Mouse (Mus musculus): ENCODE measurements around the gene Ifitm2. TPM values are rescaled to one million over a fixed set of nuclear protein-coding genes. Genes with fewer than 3 reads are reported as not detected.

Ifitm2 gene
- polyA plus RNA-seq, 1 experiment from 2014 or later: 571 TPM

GRCm38 (mm10) chr7:140959181-140959901 is 3.6 kb upstream of the Ifitm2 start:
- no peak overlapping the region for H3K4me2 ChIP-seq (ENCODE audit: low read depth, low read length)
- ATAC-seq (replicated peaks; ENCODE audit: extremely low read depth, insufficient read depth, low FRiP score): no peak
- no peak overlapping the region for H3K4me3 ChIP-seq (ENCODE audit: low read length)
- H3K9ac ChIP-seq (ENCODE audit: low read length): peak overlapping the region; percentile 29; the same call in 1 of the 2 replicates
- peaks cover 12% of the 10 kb centered on the region for H3K4me1 ChIP-seq (ENCODE audit: control insufficient read depth, insufficient read depth, low read length)
- WGBS: 16% methylated on average over 9 of the region's 9 CpGs
- no peaks in the 10 kb centered on the region for H3K36me3 ChIP-seq (ENCODE audit: control insufficient read depth, insufficient read depth)
- H3K27ac ChIP-seq (ENCODE audit: low read length): no peak overlapping the region
- peaks cover 3% of the 10 kb centered on the region for H3K27me3 ChIP-seq (ENCODE audit: control insufficient read depth, insufficient read depth, low read length)
- no peaks in the 10 kb centered on the region for H3K9me3 ChIP-seq (replicated peaks; ENCODE audit: control insufficient read depth, low read length)

- WGBS: 40% methylated on average over 6 of the region's 6 CpGs
- Histone ChIP-seq H3K27ac (ENCODE audit: low read length) (peak overlapping the region; percentile 86), H3K36me3 (ENCODE audit: control insufficient read depth, insufficient read depth) (no peaks in the 10 kb centered on the region), H3K4me3 (ENCODE audit: low read length) (no peak overlapping the region), H3K4me2 (ENCODE audit: low read depth, low read length) (peak overlapping the region; percentile 82), H3K27me3 (ENCODE audit: control insufficient read depth, insufficient read depth, low read length) (peaks cover 3% of the 10 kb centered on the region), H3K9me3 (replicated peaks; ENCODE audit: control insufficient read depth, low read length) (no peaks in the 10 kb centered on the region), H3K9ac (ENCODE audit: low read length) (no peak overlapping the region; the same call in 1 of the 2 replicates), H3K4me1 (ENCODE audit: control insufficient read depth, insufficient read depth, low read length) (peaks cover 20% of the 10 kb centered on the region)
- no peak for ATAC-seq (replicated peaks; ENCODE audit: extremely low read depth, insufficient read depth, low FRiP score)
Measured at GRCm38 (mm10) chr7:140956556-140956869, 726 bp upstream of the Ifitm2 start.

- H3K4me2 ChIP-seq (ENCODE audit: low read depth, low read length): peak overlapping the region; percentile 82
- peak overlapping the region; percentile 86 for H3K27ac ChIP-seq (ENCODE audit: low read length)
- no peaks in the 10 kb centered on the region for H3K9me3 ChIP-seq (replicated peaks; ENCODE audit: control insufficient read depth, low read length)
- no peak for ATAC-seq (replicated peaks; ENCODE audit: extremely low read depth, insufficient read depth, low FRiP score)
- H3K9ac ChIP-seq (ENCODE audit: low read length): peak overlapping the region; percentile 81
- H3K27me3 ChIP-seq (ENCODE audit: control insufficient read depth, insufficient read depth, low read length): peaks cover 3% of the 10 kb centered on the region
- H3K36me3 ChIP-seq (ENCODE audit: control insufficient read depth, insufficient read depth): no peaks in the 10 kb centered on the region
- WGBS: 2% methylated on average over 17 of the region's 17 CpGs
- peak overlapping the region; percentile 69 for H3K4me3 ChIP-seq (ENCODE audit: low read length)
- peaks cover 30% of the 10 kb centered on the region for H3K4me1 ChIP-seq (ENCODE audit: control insufficient read depth, insufficient read depth, low read length)
Measured at GRCm38 (mm10) chr7:140955342-140955741, 445 bp downstream of the Ifitm2 start.

- Histone ChIP-seq H3K27me3 (ENCODE audit: control insufficient read depth, insufficient read depth, low read length) (peaks cover 3% of the 10 kb centered on the region), H3K9me3 (replicated peaks; ENCODE audit: control insufficient read depth, low read length) (no peaks in the 10 kb centered on the region), H3K4me1 (ENCODE audit: control insufficient read depth, insufficient read depth, low read length) (peaks cover 32% of the 10 kb centered on the region), H3K4me2 (ENCODE audit: low read depth, low read length) (peak overlapping the region; percentile 82), H3K9ac (ENCODE audit: low read length) (peak overlapping the region; percentile 81), H3K27ac (ENCODE audit: low read length) (peak overlapping the region; percentile 86), H3K4me3 (ENCODE audit: low read length) (peak overlapping the region; percentile 69), H3K36me3 (ENCODE audit: control insufficient read depth, insufficient read depth) (no peaks in the 10 kb centered on the region)
- 7% methylated on average over 9 of the region's 9 CpGs for WGBS
- no peak for ATAC-seq (replicated peaks; ENCODE audit: extremely low read depth, insufficient read depth, low FRiP score)
Measured at GRCm38 (mm10) chr7:140954733-140955071, 1.1 kb downstream of the Ifitm2 start.

GRCm38 (mm10) chr7:140953800-140954732 is 1.7 kb downstream of the Ifitm2 start:
- H3K4me3 ChIP-seq (ENCODE audit: low read length): peak overlapping the region; percentile 69
- peak overlapping the region; percentile 69 for H3K27ac ChIP-seq (ENCODE audit: low read length)
- peaks cover 3% of the 10 kb centered on the region for H3K27me3 ChIP-seq (ENCODE audit: control insufficient read depth, insufficient read depth, low read length)
- H3K9ac ChIP-seq (ENCODE audit: low read length): peak overlapping the region; percentile 81
- 55% methylated on average over 15 of the region's 15 CpGs for WGBS
- no peaks in the 10 kb centered on the region for H3K36me3 ChIP-seq (ENCODE audit: control insufficient read depth, insufficient read depth)
- no peak for ATAC-seq (replicated peaks; ENCODE audit: extremely low read depth, insufficient read depth, low FRiP score)
- H3K9me3 ChIP-seq (replicated peaks; ENCODE audit: control insufficient read depth, low read length): no peaks in the 10 kb centered on the region
- H3K4me2 ChIP-seq (ENCODE audit: low read depth, low read length): peak overlapping the region; percentile 82
- peaks cover 32% of the 10 kb centered on the region for H3K4me1 ChIP-seq (ENCODE audit: control insufficient read depth, insufficient read depth, low read length)

- H3K4me2 ChIP-seq (ENCODE audit: low read depth, low read length): peak overlapping the region; percentile 82
- WGBS: 69% methylated on average over 11 of the region's 11 CpGs
- no peaks in the 10 kb centered on the region for H3K27me3 ChIP-seq (ENCODE audit: control insufficient read depth, insufficient read depth, low read length)
- no peak overlapping the region for H3K9ac ChIP-seq (ENCODE audit: low read length)
- no peaks in the 10 kb centered on the region for H3K9me3 ChIP-seq (replicated peaks; ENCODE audit: control insufficient read depth, low read length)
- H3K27ac ChIP-seq (ENCODE audit: low read length): 0 out of 2 replicates have a peak overlapping the region, but pooled peaks have one; percentile 7
- H3K4me3 ChIP-seq (ENCODE audit: low read length): no peak overlapping the region
- no peaks in the 10 kb centered on the region; the same call in 1 of the 2 replicates for H3K36me3 ChIP-seq (ENCODE audit: control insufficient read depth, insufficient read depth)
- H3K4me1 ChIP-seq (ENCODE audit: control insufficient read depth, insufficient read depth, low read length): peaks cover 34% of the 10 kb centered on the region
- no peak for ATAC-seq (replicated peaks; ENCODE audit: extremely low read depth, insufficient read depth, low FRiP score)
Measured at GRCm38 (mm10) chr7:140953133-140953532, 2.7 kb downstream of the Ifitm2 start.

- no peaks in the 10 kb centered on the region for H3K27me3 ChIP-seq (ENCODE audit: control insufficient read depth, insufficient read depth, low read length)
- H3K4me1 ChIP-seq (ENCODE audit: control insufficient read depth, insufficient read depth, low read length): peaks cover 36% of the 10 kb centered on the region
- no peaks in the 10 kb centered on the region for H3K9me3 ChIP-seq (replicated peaks; ENCODE audit: control insufficient read depth, low read length)
- H3K9ac ChIP-seq (ENCODE audit: low read length): no peak overlapping the region
- H3K4me3 ChIP-seq (ENCODE audit: low read length): no peak overlapping the region
- no peak overlapping the region for H3K4me2 ChIP-seq (ENCODE audit: low read depth, low read length)
- 72% methylated on average over 7 of the region's 7 CpGs for WGBS
- H3K27ac ChIP-seq (ENCODE audit: low read length): no peak overlapping the region
- no peaks in the 10 kb centered on the region; the same call in 1 of the 2 replicates for H3K36me3 ChIP-seq (ENCODE audit: control insufficient read depth, insufficient read depth)
- ATAC-seq (replicated peaks; ENCODE audit: extremely low read depth, insufficient read depth, low FRiP score): no peak
Measured at GRCm38 (mm10) chr7:140952441-140952840, 3.3 kb downstream of the Ifitm2 start.

- Histone ChIP-seq H3K9ac (ENCODE audit: low read length) (no peak overlapping the region), H3K9me3 (replicated peaks; ENCODE audit: control insufficient read depth, low read length) (no peaks in the 10 kb centered on the region), H3K27ac (ENCODE audit: low read length) (peak overlapping the region; percentile 50), H3K4me1 (ENCODE audit: control insufficient read depth, insufficient read depth, low read length) (peaks cover 37% of the 10 kb centered on the region), H3K36me3 (ENCODE audit: control insufficient read depth, insufficient read depth) (no peaks in the 10 kb centered on the region; the same call in 1 of the 2 replicates), H3K4me3 (ENCODE audit: low read length) (no peak overlapping the region), H3K27me3 (ENCODE audit: control insufficient read depth, insufficient read depth, low read length) (no peaks in the 10 kb centered on the region), H3K4me2 (ENCODE audit: low read depth, low read length) (no peak overlapping the region)
- 62% methylated on average over 6 of the region's 6 CpGs for WGBS
- no peak for ATAC-seq (replicated peaks; ENCODE audit: extremely low read depth, insufficient read depth, low FRiP score)
Measured at GRCm38 (mm10) chr7:140951765-140952164, 4.0 kb downstream of the Ifitm2 start.

GRCm38 (mm10) chr7:140951051-140951450 is 4.7 kb downstream of the Ifitm2 start:
- H3K4me2 ChIP-seq (ENCODE audit: low read depth, low read length): peak overlapping the region; percentile 19; the same call in 1 of the 2 replicates
- H3K4me1 ChIP-seq (ENCODE audit: control insufficient read depth, insufficient read depth, low read length): peaks cover 36% of the 10 kb centered on the region
- no peak overlapping the region for H3K4me3 ChIP-seq (ENCODE audit: low read length)
- H3K27ac ChIP-seq (ENCODE audit: low read length): peak overlapping the region; percentile 50
- ATAC-seq (replicated peaks; ENCODE audit: extremely low read depth, insufficient read depth, low FRiP score): no peak
- no peaks in the 10 kb centered on the region for H3K9me3 ChIP-seq (replicated peaks; ENCODE audit: control insufficient read depth, low read length)
- no peak overlapping the region for H3K9ac ChIP-seq (ENCODE audit: low read length)
- WGBS: 38% methylated on average over 8 of the region's 8 CpGs
- no peaks in the 10 kb centered on the region for H3K27me3 ChIP-seq (ENCODE audit: control insufficient read depth, insufficient read depth, low read length)
- no peaks in the 10 kb centered on the region; the same call in 1 of the 2 replicates for H3K36me3 ChIP-seq (ENCODE audit: control insufficient read depth, insufficient read depth)

Measured in heart, embryonic 16.5 days (tissue).